Mouse (Mus musculus) G1E (cell line): ENCODE results near the gene Atg5. TPM values are rescaled to one million over a fixed set of nuclear protein-coding genes. Genes with fewer than 3 reads are reported as not detected.

Experiments used
- ATAC-seq: 2 replicates; pipeline ENCODE4 v1.8.0; 2016; ENCODE audit warnings: mild to moderate bottlenecking; ENCODE audit not compliant: insufficient number of reproducible peaks, poor library complexity, low FRiP score, severe bottlenecking; ENCODE audit errors: extremely low read depth
- DNase-seq: peaks from one replicate; pipeline ENCODE4 v3.0.0; 2012; ENCODE audit warnings: low spot score
- H3K27me3 ChIP-seq: 2 replicates; pipeline ENCODE4 v1.6.1; 2012; ENCODE audit warnings: mild to moderate bottlenecking, low read length, inconsistent platforms; ENCODE audit not compliant: insufficient read depth
- H3K36me3 ChIP-seq: replicated peaks from 2 replicates; pipeline ENCODE3; 2012; ENCODE audit warnings: mild to moderate bottlenecking, inconsistent platforms
- H3K4me1 ChIP-seq: 2 replicates; pipeline ENCODE4 v1.6.1; 2012; ENCODE audit warnings: low read depth, low read length, inconsistent platforms, mixed read lengths; ENCODE audit not compliant: insufficient read depth
- H3K4me3 ChIP-seq: 2 replicates; pipeline ENCODE4 v1.5.1; 2012; ENCODE audit warnings: low read depth, mild to moderate bottlenecking, inconsistent platforms, low read length, moderate library complexity, mixed read lengths
- H3K9me3 ChIP-seq: replicated peaks from 2 replicates; pipeline ENCODE4 v1.6.1; 2012; ENCODE audit warnings: inconsistent platforms
- CTCF ChIP-seq: IDR thresholded peaks from 2 replicates; pipeline ENCODE4 v1.5.1; 2012; ENCODE audit warnings: low read depth, low read length, inconsistent platforms, mixed read lengths
- GATA1 ChIP-seq: IDR thresholded peaks from 2 replicates; pipeline ENCODE4 v1.6.1; 2012; ENCODE audit warnings: borderline replicate concordance, low read length, inconsistent platforms, mixed read lengths
- GATA2 ChIP-seq: IDR thresholded peaks from 2 replicates; pipeline ENCODE4 v1.6.1; 2012; ENCODE audit warnings: low read depth, low read length, inconsistent platforms, borderline replicate concordance
- POLR2AphosphoS5 ChIP-seq: IDR thresholded peaks from 2 replicates; pipeline ENCODE4 v1.6.1; 2012; ENCODE audit warnings: low read depth, low read length, inconsistent platforms; ENCODE audit not compliant: insufficient replicate concordance
- TAL1 ChIP-seq: conservative IDR thresholded peaks from 2 replicates; pipeline ENCODE4 v1.6.1; 2012; ENCODE audit warnings: low read depth, low read length, inconsistent platforms, mixed read lengths
- polyA plus RNA-seq: library from polyadenylated mRNA; stranded (reverse); fragments of >175 nt; gene quantifications from 2 replicates; pipeline ENCODE4 v1.2.3, GENCODE M21; 2012
- total RNA-seq, 2 experiments: library from RNA; stranded (forward) in 1 of 2; stranded (reverse) in 1 of 2; fragments of 200-1000 nt in 1 of 2; fragments of >200 nt in 1 of 2; fragmentation: Nextera tagmentation in 1 of 2; gene quantifications; 2 replicates each; pipeline ENCODE4 v1.2.3; 2014 to 2017

Atg5 gene
- total and polyA plus RNA-seq, 3 experiments: 4.4 to 23.3 (median 23.2) TPM

- DNase-seq: no peak
- no peak for ATAC-seq
- Histone ChIP-seq H3K36me3 (peaks cover 24% of the 10 kb centered on the region), H3K4me3 (no peak overlapping the region), H3K9me3 (no peaks in the 10 kb centered on the region), H3K27me3 (no peaks in the 10 kb centered on the region), H3K4me1 (peaks cover 22% of the 10 kb centered on the region)
- TF ChIP-seq CTCF (no peak), GATA1 (no peak), POLR2AphosphoS5 (no peak), GATA2 (no peak), TAL1 (no peak)
These were observed 87.1 kb downstream of the Atg5 start for GRCm38 (mm10) chr10:44355216-44355615.

DNA sequence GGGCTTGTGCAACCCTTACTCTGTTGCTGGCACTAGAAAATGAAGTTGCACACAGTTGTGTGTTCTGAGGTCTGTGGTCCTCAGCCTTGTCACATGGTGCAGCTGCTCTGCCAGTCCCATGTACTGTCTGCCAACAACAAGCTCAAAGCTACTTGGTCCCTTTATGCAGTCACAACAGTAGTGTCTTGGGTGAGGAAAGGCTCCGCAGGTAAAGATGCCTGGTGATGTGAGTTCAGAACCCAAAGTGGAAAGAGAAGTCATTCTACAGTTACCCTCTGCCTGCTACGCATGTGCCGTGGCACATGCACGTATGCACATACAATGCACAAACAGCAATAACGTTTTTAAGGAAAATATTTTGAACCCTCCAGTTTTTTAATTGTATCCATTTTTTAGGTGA, 88.5 kb downstream of the Atg5 start:
- Histone ChIP-seq H3K27me3 (no peaks in the 10 kb centered on the region), H3K36me3 (peaks cover 28% of the 10 kb centered on the region), H3K4me1 (peaks cover 30% of the 10 kb centered on the region), H3K4me3 (no peak overlapping the region), H3K9me3 (no peaks in the 10 kb centered on the region)
- DNase-seq (no peak), ATAC-seq (no peak)
- TF ChIP-seq TAL1: no peak
- no peak for TF ChIP-seq CTCF
- TF ChIP-seq GATA2: no peak
- TF ChIP-seq GATA1: no peak
- no peak for TF ChIP-seq POLR2AphosphoS5

- TF ChIP-seq CTCF (no peak), POLR2AphosphoS5 (no peak), GATA2 (no peak), GATA1 (no peak), TAL1 (no peak)
- Histone ChIP-seq H3K4me1 (peaks cover 31% of the 10 kb centered on the region), H3K36me3 (peaks cover 28% of the 10 kb centered on the region), H3K27me3 (no peaks in the 10 kb centered on the region), H3K9me3 (no peaks in the 10 kb centered on the region), H3K4me3 (no peak overlapping the region)
- ATAC-seq: no peak
- DNase-seq: no peak
These were observed 89.2 kb downstream of the Atg5 start for GRCm38 (mm10) chr10:44357316-44357715.

GRCm38 (mm10) chr10:44358816-44359215, 90.7 kb downstream of the Atg5 start:
- TF ChIP-seq CTCF: no peak
- TF ChIP-seq GATA1: no peak
- TF ChIP-seq POLR2AphosphoS5: no peak
- TF ChIP-seq TAL1: no peak
- TF ChIP-seq GATA2: no peak

DNA sequence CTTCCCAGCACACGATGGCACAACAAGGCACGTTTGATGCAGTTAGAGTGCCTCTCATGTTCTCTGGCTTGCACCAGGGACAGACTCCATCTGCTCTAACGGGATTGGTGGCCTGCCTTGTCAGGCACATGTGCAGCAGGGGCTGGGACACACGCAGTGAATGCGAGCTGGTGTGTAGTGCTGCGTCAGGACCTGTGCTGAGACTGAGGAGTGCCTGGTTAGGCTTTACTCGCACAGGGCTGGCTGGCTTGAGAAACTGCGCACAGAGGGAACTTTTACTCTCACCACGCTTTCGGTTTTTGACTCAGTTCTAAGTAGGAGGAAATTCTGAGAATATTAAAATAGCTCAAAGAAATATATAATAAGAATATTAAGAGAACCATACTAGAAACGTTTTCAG, 92.5 kb downstream of the Atg5 start:
- H3K36me3 ChIP-seq: peaks cover 24% of the 10 kb centered on the region
- peaks cover 29% of the 10 kb centered on the region for H3K4me1 ChIP-seq
- H3K9me3 ChIP-seq: no peaks in the 10 kb centered on the region
- TF ChIP-seq CTCF (no peak), POLR2AphosphoS5 (no peak), GATA2 (no peak), TAL1 (no peak), GATA1 (no peak)
- H3K27me3 ChIP-seq: no peaks in the 10 kb centered on the region
- DNase-seq: no peak
- no peak overlapping the region for H3K4me3 ChIP-seq
- no peak for ATAC-seq

More at GRCm38 (mm10) chr10:44358816-44359215, 90.7 kb downstream of the Atg5 start:
- no peak for DNase-seq
- Histone ChIP-seq H3K27me3 (no peaks in the 10 kb centered on the region), H3K36me3 (peaks cover 28% of the 10 kb centered on the region), H3K4me1 (peaks cover 32% of the 10 kb centered on the region), H3K4me3 (no peak overlapping the region), H3K9me3 (no peaks in the 10 kb centered on the region)
- ATAC-seq: no peak

DNA sequence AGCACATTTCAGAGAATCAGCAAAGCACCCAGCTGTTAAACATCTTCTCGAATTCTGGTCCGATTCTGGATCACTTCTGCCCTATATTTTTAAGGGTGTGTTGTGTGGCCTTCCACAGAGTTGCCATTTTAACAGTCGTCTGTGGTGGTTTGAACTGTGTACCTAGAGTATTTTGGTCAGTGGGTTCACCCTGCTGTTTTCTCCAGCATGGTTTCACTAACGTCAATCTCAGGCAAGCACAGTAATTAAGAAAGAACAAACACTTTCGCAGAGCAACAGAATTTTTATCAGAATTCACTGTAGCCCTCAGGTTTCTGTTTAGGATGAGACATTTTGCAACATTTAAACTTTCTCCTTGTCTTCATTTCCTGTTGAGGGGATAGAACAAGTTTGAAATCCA, 94.3 kb downstream of the Atg5 start:
- DNase-seq: no peak
- peaks cover 35% of the 10 kb centered on the region for H3K4me1 ChIP-seq

DNA sequence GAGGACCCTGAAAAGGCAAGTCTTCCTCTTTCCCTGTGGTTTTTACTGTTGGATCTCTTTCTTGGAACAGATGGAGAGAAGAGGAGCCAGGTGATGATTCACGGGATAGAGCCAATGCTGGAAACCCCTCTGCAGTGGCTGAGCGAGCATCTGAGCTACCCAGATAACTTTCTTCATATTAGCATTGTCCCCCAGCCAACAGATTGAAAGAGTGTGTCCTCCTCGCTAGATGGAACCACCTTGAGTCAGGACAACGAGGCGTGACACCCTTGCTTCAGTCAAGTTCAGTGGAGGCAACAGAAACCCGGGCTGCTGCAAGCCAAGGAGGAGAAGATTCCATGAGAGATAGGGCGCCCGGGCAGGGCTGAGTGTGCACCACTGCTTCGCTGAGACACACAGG, 94.7 kb downstream of the Atg5 start:
- Histone ChIP-seq H3K36me3 (peaks cover 26% of the 10 kb centered on the region), H3K4me1 (peaks cover 35% of the 10 kb centered on the region), H3K27me3 (no peaks in the 10 kb centered on the region), H3K4me3 (no peak overlapping the region; the same call in 1 of the 2 replicates), H3K9me3 (no peaks in the 10 kb centered on the region)
- no peak for TF ChIP-seq TAL1
- no peak for TF ChIP-seq GATA1
- TF ChIP-seq CTCF: no peak
- TF ChIP-seq GATA2: no peak
- no peak for TF ChIP-seq POLR2AphosphoS5
- DNase-seq: peak; percentile 11
- no peak for ATAC-seq

More for the DNA sequence above, 94.3 kb downstream of the Atg5 start:
- ATAC-seq: no peak
- H3K27me3 ChIP-seq: no peaks in the 10 kb centered on the region
- no peaks in the 10 kb centered on the region for H3K9me3 ChIP-seq
- TF ChIP-seq GATA1 (no peak), GATA2 (no peak), POLR2AphosphoS5 (no peak), TAL1 (no peak), CTCF (no peak)
- peaks cover 27% of the 10 kb centered on the region for H3K36me3 ChIP-seq
- H3K4me3 ChIP-seq: no peak overlapping the region
